Mouse (Mus musculus): ENCODE data around the gene Stard8.

- no peak for TF ChIP-seq CHD1 (IDR thresholded peaks at IDR 0.05; ENCODE audit: low read depth, low read length)
- no peak for TF ChIP-seq SIN3A (IDR thresholded peaks at IDR 0.05; ENCODE audit: low read length)
Observed at GRCm38 (mm10) chrX:98963742-98964141, 39.3 kb upstream of the Stard8 start.

All from MEL (cell line).